20 mouse cellular contexts compared by ENCODE assay signal in genomic region chr9:121630627-121631026, GRCm38 (mm10). TPM values are rescaled to one million over a fixed set of nuclear protein-coding genes. Genes with fewer than 3 reads are reported as not detected.
"Had no signal": no experiment of that assay in that cellular context is flagged by ENCODE, and none has a peak within 500 bp of the region (broad histone marks: within the 10 kb centered on the region; RNA-seq: fewer than 3 reads in every experiment).

No protein-coding gene starts in this region.

- DNase-seq: liver, postnatal 0 days; lung, adult 2 months; lung, postnatal 14 days; lung, postnatal 36 days; right cerebral cortex, postnatal 25 days; spleen, adult 18-20 months; thymus, adult 2 months; thymus, postnatal 25 days; thymus, postnatal 4 days had no signal

- ATAC-seq: liver, postnatal 0 days; lung, postnatal 0 days; midbrain, embryonic 13.5 days; midbrain, embryonic 15.5 days had no signal

RNA-seq across cellular contexts. Expression of gene Lyzl4, which starts 11.3 kb away (rescaled TPM):
- total RNA-seq: megakaryocyte progenitor cell, adult 5-6 weeks; midbrain, postnatal 0 days; monocyte, adult 5-6 weeks; neutrophil, adult 5-6 weeks had no signal
- polyA plus RNA-seq: liver, embryonic 15.5 days; lung, embryonic 15.5 days; lung, postnatal 0 days; midbrain, postnatal 0 days; neural tube, embryonic 12.5 days; neural tube, embryonic 14.5 days had no signal
